Mouse (Mus musculus) thymus, adult 2 months (tissue): Measurements from ENCODE around the gene Tecta. TPM values are rescaled to one million over a fixed set of nuclear protein-coding genes. Genes with fewer than 3 reads are reported as not detected.
A peak's percentile ranks its signal among the peaks of the same experiment; 100 is the strongest.

Source experiments
- DNase-seq: peaks from one replicate; pipeline ENCODE4 v3.0.0; 2021
- H3K27ac ChIP-seq: fragments of 200-500 bp; 2 replicates; pipeline ENCODE4 v1.5.1; 2012; ENCODE audit warnings: low read length, control low read depth; ENCODE audit not compliant: control insufficient read depth, insufficient read depth
- H3K27me3 ChIP-seq: fragments of 200-500 bp; 2 replicates; pipeline ENCODE4 v1.6.1; 2012; ENCODE audit warnings: mild to moderate bottlenecking, low read length, moderate library complexity, mixed read lengths; ENCODE audit not compliant: control insufficient read depth, insufficient read depth
- H3K36me3 ChIP-seq: fragments of 200-500 bp; 2 replicates; pipeline ENCODE4 v1.6.1; 2012; ENCODE audit warnings: mild to moderate bottlenecking, low read length, moderate library complexity; ENCODE audit not compliant: control insufficient read depth, insufficient read depth
- H3K4me1 ChIP-seq: fragments of 200-500 bp; replicated peaks from 2 replicates; pipeline ENCODE4 v1.6.1; 2012; ENCODE audit warnings: low read length; ENCODE audit not compliant: control insufficient read depth, insufficient read depth
- H3K4me3 ChIP-seq: fragments of 200-500 bp; 2 replicates; pipeline ENCODE4 v1.5.1; 2012; ENCODE audit warnings: mild to moderate bottlenecking, low read length, control low read depth, moderate library complexity; ENCODE audit not compliant: control insufficient read depth, insufficient read depth
- CTCF ChIP-seq: fragments of 200-500 bp; IDR thresholded peaks from 2 replicates; pipeline ENCODE4 v1.5.1; 2012; ENCODE audit warnings: mild to moderate bottlenecking, control low read depth, low read length, moderate library complexity, borderline replicate concordance; ENCODE audit not compliant: control insufficient read depth, poor library complexity, insufficient read depth; ENCODE audit errors: extremely low read depth
- POLR2A ChIP-seq: fragments of 200-500 bp; IDR thresholded peaks from 2 replicates; pipeline ENCODE4 v1.6.1; 2012; ENCODE audit warnings: mild to moderate bottlenecking, low read length, control low read depth, moderate library complexity; ENCODE audit not compliant: control insufficient read depth, poor library complexity, insufficient read depth; ENCODE audit errors: extremely low read depth
- WGBS: fragments of 180-500 bp; shearing (Covaris S2); methylation state at CpG from one replicate; pipeline ENCODE4 v1.1.7; 2018; 5-methylcytosine and 5-hydroxymethylcytosine counted together
- polyA plus RNA-seq: library from polyadenylated mRNA; depleted of rRNA; stranded (reverse); fragments of >200 nt; gene quantifications from 2 replicates; pipeline ENCODE4 v1.2.3, GENCODE M21; 2012

The Tecta gene
- polyA plus RNA-seq, 1 experiment, result 0.35 TPM

DNA sequence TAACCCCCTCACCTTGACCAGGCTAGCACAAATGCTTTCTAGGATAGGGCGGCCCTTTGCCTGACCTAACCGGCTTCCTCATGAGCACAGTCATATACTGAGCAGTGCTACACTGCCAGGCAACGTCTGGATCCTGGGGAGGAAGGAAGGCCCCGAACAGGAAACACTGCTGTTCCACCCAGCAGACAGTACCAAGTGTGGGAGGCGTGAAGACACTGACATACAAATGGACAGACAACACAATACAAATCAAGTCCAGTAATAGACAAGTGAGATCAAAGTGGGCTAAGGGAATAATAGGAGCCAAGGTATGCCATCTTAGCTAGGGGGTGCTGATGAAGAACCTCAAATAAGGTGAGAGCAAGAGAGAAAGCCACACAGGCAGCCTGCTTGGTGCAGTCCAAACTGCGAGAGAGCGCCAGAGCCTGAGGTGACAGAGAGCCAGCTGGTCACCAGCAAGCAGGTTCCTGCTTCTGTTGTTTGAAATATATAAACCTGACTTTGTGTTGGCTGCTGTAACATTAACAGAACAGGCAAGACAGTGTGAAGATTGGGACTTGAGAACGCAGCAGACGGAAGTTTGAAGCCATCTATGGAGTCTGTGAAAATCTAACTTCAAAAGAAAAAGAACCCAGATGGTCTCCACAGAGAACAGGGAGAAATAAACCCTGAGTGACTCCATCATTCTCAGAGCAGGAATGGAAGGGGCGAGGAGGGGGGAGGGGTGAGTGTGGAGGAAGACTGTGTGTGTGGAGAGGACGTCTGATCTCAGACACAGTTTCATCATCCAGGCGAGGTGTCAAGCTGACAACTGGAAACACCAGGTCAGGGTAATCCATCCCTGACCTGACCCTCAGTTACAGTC is 28.6 kb upstream of the Tecta start:
- WGBS, result 21% methylated on average over 12 of the region's 12 CpGs
- Histone ChIP-seq H3K27ac (peak overlapping the region; percentile 61), H3K36me3 (peaks cover 26% of the 10 kb centered on the region; the same call in 1 of the 2 replicates)

DNA sequence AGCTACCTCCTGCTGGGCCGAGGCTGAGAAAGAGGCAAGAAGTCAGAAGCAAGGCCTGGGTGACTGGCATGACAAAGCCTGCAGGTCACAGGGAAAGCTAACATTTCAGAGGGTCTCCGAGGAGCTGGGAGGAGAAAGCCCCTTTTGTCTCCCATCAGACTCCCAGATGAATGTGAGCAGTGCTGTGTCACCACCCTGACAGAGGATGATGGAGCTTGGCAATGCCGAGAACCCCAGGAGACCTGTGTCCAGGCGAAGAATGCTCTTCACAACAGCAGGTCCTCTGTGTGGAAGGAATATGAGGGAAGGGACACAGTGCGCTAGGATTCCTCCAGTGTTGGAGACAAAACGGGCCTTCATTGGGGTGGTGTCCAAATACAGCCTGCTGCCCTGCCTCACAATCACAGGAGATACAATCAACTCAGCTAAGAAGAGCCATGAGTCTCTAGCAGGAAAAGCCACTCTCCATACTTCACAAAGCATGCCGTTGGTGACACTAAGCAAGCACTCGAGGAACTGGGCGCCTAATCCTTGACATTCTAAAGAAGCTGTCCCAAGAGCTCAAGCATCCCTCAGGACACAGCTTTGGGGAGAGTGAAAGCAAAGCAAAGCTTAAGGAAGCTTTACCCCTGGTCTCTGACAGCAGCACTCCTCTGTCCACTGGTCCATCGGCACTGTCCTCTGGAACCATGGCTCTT is 27.1 kb upstream of the Tecta start:
- Histone ChIP-seq H3K27ac (no peak overlapping the region), H3K36me3 (peaks cover 27% of the 10 kb centered on the region)
- TF ChIP-seq CTCF (no peak), POLR2A (no peak)

More for the DNA sequence above, 28.6 kb upstream of the Tecta start:
- Histone ChIP-seq H3K27me3 (no peaks in the 10 kb centered on the region), H3K4me3 (no peak overlapping the region), H3K4me1 (peaks cover 20% of the 10 kb centered on the region)
- peak; percentile 64 for DNase-seq
- 0 out of 2 replicates have a peak, but pooled peaks have one; percentile 16 for TF ChIP-seq POLR2A
- TF ChIP-seq CTCF, result no peak

DNA sequence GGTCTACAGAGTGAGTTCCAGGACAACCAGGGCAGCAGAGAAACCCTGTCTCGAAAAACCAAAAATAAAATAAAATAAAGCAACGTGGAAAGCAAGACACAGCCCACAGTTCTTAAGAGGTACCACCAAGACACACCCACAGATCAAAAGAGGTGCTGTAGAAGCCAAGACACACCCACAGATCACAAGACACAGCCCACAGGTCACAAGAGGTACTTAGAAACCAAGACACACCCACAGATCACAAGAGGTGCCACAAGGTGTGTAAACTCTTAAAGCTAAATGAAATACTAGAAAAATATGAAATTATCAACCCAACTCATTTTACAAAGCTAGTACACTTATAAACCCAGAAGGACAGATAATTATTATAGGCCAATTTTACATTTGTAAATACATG is 23.9 kb upstream of the Tecta start:
- 58% methylated on average over 2 of the region's 2 CpGs for WGBS
- H3K4me1 ChIP-seq, result peaks cover 11% of the 10 kb centered on the region
- TF ChIP-seq POLR2A (no peak), CTCF (no peak)
- H3K4me3 ChIP-seq, result no peak overlapping the region
- H3K27me3 ChIP-seq, result no peaks in the 10 kb centered on the region
- DNase-seq, result no peak
- H3K27ac ChIP-seq, result no peak overlapping the region
- H3K36me3 ChIP-seq, result peaks cover 11% of the 10 kb centered on the region

More for the DNA sequence above, 27.1 kb upstream of the Tecta start:
- no peak for DNase-seq
- peaks cover 20% of the 10 kb centered on the region for H3K4me1 ChIP-seq
- no peak overlapping the region for H3K4me3 ChIP-seq
- H3K27me3 ChIP-seq, result no peaks in the 10 kb centered on the region
- 96% methylated on average over 10 of the region's 10 CpGs for WGBS

DNA sequence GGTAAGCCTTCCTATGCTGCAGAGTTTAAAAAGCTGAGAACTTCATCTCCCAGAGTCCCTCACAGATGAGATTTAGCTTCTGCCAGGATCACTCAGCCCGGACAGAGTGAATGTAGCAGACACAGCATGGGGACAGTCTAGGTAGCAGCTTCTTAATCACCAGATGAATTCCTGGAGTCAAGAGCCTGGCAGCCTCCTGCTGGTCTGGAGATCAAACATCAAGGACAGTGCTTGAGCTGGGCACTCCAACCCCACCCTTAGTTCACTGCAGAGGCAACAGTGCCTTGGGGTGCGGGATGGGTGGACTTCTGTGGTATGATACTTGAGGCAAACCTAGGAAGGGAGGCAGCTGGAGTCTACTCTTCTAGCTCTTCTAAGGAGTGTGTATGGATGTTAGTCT is 20.0 kb upstream of the Tecta start:
- H3K4me1 ChIP-seq, result no peaks in the 10 kb centered on the region; the same call in 1 of the 2 replicates
- DNase-seq, result no peak
- H3K4me3 ChIP-seq, result no peak overlapping the region
- H3K27me3 ChIP-seq, result no peaks in the 10 kb centered on the region
- TF ChIP-seq CTCF (no peak), POLR2A (no peak)
- peaks cover 33% of the 10 kb centered on the region for H3K36me3 ChIP-seq
- 96% methylated on average over 2 of the region's 2 CpGs for WGBS
- H3K27ac ChIP-seq, result no peak overlapping the region

DNA sequence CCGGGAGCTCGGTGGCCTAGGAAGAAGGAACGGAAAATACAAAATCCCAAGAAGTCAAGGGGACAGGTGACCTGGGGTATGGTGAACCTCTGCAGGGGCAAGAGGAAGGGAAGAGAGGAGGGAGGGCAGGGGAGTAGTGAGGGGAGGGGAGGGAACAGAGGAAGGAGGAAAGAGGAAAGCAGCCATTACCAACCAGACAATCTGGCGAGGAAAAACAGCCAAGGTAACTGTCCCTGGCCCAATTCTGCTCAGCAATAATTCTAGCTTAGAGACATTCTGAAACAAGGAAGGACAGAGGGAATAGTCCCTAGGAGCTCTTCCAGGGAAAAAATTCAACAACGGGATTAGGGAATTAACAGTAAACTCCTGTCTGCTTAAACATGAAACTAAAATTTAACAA is 19.1 kb upstream of the Tecta start:
- no peak for DNase-seq
- no peak overlapping the region for H3K4me3 ChIP-seq
- H3K27ac ChIP-seq, result no peak overlapping the region
- TF ChIP-seq CTCF (no peak), POLR2A (no peak)
- no peaks in the 10 kb centered on the region for H3K27me3 ChIP-seq
- no peaks in the 10 kb centered on the region; the same call in 1 of the 2 replicates for H3K4me1 ChIP-seq
- WGBS, result 78% methylated on average over 5 of the region's 5 CpGs
- H3K36me3 ChIP-seq, result peaks cover 41% of the 10 kb centered on the region

DNA sequence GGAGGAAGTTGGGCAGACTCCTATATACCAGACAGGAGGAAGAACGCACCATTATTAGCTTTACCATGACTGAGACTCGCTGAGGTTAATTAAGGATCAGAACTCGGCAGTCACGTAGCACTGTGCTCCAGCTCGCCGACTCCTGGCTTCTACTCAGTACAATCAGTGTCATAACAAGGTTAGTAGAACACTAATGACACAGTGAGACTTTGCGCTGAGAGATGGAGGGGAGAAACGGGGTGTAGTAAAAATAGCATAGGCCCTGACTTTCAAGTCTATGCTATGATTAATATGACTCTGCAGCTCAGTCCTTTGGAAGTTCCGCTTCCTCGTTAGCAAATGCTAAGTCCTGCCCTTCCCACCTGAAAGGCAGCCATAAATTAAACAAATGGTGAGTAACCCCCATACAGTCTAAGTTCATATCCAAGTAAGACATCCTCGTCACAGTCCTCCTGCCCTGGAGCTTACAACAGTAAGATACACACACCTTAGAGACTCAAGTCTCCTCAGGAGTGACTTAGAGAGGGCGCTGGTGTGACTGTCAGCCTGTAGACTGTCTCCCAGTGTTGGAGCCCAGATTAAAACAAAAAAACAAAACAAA is 17.7 kb upstream of the Tecta start:
- Histone ChIP-seq H3K27ac (no peak overlapping the region), H3K27me3 (no peaks in the 10 kb centered on the region), H3K4me3 (no peak overlapping the region), H3K36me3 (peaks cover 40% of the 10 kb centered on the region), H3K4me1 (no peaks in the 10 kb centered on the region; the same call in 1 of the 2 replicates)
- WGBS, result 96% methylated on average over 12 of the region's 12 CpGs
- TF ChIP-seq CTCF, result no peak
- TF ChIP-seq POLR2A, result no peak
- DNase-seq, result no peak

DNA sequence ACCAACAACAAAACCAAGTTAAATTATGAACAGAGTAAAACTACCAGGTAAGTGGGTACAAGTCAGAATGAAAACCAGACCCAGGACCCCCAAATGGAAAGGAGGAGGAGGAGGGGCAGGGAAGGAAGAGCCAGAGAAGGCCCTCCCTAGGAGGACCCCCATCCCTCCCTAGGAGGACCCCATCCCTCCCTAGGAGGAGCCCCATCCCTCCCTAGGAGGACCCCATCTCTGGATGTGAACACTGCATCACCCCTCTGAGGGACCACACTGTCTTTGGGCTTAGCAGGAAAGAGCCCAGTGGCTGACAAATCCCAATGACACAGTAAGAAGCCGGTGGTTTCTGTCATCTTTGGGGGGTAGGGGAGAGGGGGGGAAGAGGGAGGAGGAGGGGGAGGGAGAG is 15.5 kb upstream of the Tecta start:
- no peaks in the 10 kb centered on the region; the same call in 1 of the 2 replicates for H3K4me1 ChIP-seq
- H3K4me3 ChIP-seq, result no peak overlapping the region
- 67% methylated on average over 1 of the region's 1 CpGs for WGBS
- DNase-seq, result no peak
- H3K27me3 ChIP-seq, result no peaks in the 10 kb centered on the region
- peaks cover 37% of the 10 kb centered on the region for H3K36me3 ChIP-seq
- TF ChIP-seq POLR2A (no peak), CTCF (no peak)
- no peak overlapping the region for H3K27ac ChIP-seq
